Mouse (Mus musculus) B cell, adult (primary cell): ENCODE measurements around the gene Surf4. TPM values are rescaled to one million over a fixed set of nuclear protein-coding genes. Genes with fewer than 3 reads are reported as not detected.

Experiments used
- total RNA-seq: library from RNA; stranded (reverse); gene quantifications from 4 replicates; pipeline ENCODE4 v1.2.4, GENCODE M21; 2023; ENCODE audit not compliant: inconsistent age

Surf4 gene
- total RNA-seq = 58.8 to 67.2 TPM (median 62.0 TPM) in 4 replicates

DNA sequence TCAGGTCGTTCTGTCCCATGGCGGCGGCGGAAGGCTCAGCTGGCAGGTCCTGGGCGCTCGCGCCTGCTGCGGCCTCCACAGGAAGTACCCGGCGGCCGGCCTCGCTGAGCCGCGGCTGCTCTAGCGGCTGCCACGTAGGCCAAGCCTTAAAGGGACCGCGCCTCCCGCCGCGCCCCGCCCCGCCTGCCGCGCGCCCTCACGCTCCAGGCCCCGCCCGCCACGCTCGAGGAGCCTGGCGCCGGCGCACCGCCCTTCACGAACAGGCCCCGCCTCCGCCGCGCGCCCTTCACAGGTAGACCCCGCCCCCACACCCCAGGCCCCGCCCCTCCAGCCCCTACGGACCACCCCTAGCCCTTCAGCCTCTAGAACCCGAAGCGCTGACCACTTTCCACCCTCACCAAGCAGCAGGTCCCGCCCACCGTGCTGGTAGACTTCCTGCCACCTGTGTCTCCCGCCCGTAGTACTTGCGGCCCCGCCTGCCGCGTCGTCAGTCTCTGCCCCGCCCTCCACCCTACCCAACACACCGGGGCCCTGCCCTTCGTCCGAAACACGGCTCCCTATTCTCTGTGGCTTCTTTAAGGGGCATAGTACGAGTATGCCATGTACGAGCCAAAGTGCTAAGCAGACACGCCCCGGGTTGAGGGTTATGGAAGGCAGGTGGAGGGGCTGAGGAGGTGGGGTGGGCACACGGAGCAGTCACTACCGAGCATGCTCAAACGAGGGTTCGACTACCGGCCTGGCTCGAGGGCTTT, at the start of gene Surf4, which contains the start of gene Stkld1:
TSS of gene Surf4 (minus strand) at position 625 of the 752 bp plus-strand sequence.
TSS of gene Stkld1 (plus strand) at position 744 of the 752 bp plus-strand sequence.

DNA sequence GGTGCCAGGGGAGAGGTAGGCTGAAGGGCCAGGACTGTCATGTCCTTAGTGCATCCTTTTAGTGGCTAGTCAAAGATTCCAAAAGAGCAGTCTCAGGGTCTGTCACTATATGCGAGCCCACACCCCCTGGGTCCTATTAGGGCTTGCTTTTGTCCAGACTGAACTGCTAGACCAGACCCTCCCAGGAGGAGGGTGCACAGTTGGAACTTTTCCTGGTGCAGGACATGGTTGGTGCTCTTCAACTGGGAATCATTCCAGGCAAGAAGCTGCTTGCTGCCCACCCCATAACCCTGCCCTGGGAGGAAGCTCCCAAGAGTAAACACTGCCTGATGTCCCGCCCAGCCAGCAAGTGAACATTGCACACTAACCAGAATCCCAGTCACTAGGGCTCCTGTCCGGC, 39.4 kb upstream of the Surf4 start, which contains the start of gene Adamts13:
TSS of gene Adamts13 (plus strand) at position 301 of the 400 bp plus-strand sequence.

DNA sequence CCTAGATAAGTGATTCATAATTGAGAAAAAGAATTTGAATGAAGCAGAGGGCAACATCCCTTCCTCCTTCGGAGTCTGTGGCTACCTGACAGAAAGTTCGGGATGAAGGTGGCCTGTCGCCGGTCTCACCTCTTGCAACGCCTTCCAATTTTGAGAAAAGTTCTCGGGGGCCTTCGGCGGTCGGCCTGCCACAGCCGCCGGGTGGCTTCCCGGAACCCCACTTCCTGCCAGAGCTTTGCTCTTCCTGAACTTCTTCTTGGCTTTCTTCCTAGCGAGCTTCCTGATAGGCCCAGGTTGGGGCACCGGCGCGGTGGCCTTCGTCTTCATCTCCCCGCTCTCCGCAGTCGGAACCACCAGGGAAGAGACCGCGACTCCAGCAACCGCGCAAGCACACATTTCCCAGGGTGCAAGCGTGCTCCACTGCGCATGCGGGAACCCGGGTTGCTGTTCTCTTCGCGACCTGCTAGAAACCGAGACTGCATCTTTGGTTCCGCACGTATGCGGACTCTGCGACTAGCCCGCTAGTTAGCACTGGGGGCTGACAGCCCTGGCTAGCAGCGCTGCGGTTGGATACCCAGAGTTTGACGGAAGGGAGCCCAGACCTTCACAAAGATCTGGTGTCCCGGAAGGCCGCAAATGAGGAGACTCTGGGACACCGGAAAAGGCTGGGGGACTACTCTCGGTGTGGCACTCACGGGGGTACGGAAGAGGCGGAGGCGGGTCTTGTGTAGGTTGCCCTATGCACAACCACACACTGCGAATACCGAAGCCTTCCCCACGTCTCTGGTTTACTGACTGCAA, 30.4 kb upstream of the Surf4 start, which contains the start of gene Rexo4:
TSS of gene Rexo4 (minus strand) at position 464 of the 801 bp plus-strand sequence.

DNA sequence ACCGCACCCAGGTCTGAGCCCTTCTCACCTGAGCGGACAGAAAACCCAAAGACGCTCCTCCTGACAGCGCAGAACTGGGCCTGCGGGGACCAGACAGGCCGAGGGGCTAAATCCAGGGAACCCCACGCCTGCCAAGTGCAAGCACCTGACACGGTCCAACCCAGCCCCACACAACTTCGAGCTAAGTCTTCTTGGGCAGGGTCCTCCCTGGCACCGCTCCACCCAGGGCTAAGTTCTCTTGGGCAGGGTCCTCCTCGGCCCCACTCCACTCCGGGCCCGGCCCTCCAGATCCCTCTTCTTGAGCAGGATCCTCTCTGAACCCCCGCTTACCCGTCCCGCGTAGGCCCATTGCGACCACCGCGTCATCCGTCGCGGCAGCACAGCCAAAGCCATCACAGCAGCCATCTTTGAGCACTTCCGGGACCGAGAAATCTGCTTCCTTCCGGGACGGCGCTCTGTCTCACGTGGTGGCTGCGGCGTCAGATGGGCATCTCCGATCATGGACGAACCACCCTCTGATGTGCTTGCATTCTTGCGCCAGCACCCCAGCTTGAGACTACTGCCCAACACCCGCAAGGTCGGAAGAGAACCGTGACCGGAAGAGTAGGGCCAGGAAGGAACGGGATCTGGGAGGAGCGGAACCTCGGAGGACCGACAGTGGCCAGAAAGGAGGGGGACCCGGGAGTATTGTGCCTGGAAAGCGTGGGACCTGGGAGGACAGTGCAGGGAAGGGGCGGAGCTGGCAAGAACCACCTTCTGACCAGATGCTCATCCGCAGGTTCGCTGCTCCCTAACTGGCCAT, 17.6 kb downstream of the Surf4 start, which contains the start of the genes Surf2 and Surf1:
TSS of gene Surf2 (plus strand) at position 441 of the 802 bp plus-strand sequence.
TSS of gene Surf1 (minus strand) at position 604 of the 802 bp plus-strand sequence.

DNA sequence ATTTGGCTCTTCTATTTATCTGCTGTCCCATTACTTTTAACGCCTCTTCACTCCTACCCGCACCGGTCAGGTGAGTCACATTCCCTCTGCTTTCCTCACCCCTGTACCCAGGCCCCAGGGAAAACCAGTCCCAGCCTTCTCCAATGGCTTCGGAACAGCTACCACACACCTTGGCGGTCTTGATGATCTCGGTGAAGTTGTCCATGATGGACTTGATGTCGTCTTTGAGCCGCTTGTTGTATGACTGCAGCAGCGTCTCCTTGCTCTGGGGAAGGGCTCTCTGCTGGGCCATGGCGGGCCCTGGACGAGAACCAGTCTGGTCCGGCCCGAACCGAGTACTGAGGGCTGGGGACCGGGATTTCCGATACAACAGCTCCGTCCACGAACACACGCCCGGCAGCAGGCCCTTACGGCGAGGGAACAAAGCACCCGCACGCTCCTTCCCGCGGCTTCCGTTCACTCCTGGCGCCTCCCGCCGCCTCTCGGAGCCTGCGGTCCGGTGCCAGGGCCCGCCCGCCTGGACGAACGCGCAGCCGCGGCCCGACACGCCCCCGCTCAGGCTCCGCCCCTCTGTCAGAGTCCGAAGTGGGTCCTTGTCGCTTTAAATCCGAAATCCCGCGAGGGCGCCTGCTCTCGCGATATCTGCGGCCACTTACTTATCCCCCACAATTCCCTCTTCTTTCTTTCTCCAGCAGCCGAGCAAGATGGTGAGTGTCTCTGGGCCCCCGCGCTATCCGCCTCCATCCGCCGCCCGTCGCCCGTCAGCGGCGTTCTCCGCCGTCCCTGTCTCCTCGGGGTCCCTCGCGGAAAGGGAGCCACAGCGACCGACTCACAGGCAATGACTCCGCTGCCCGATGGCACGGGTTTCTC, 23.4 kb downstream of the Surf4 start, which contains the start of the genes Med22 and Rpl7a:
TSS of gene Med22 (minus strand) at position 554 of the 870 bp plus-strand sequence.
TSS of gene Rpl7a (plus strand) at position 641 of the 870 bp plus-strand sequence.

DNA sequence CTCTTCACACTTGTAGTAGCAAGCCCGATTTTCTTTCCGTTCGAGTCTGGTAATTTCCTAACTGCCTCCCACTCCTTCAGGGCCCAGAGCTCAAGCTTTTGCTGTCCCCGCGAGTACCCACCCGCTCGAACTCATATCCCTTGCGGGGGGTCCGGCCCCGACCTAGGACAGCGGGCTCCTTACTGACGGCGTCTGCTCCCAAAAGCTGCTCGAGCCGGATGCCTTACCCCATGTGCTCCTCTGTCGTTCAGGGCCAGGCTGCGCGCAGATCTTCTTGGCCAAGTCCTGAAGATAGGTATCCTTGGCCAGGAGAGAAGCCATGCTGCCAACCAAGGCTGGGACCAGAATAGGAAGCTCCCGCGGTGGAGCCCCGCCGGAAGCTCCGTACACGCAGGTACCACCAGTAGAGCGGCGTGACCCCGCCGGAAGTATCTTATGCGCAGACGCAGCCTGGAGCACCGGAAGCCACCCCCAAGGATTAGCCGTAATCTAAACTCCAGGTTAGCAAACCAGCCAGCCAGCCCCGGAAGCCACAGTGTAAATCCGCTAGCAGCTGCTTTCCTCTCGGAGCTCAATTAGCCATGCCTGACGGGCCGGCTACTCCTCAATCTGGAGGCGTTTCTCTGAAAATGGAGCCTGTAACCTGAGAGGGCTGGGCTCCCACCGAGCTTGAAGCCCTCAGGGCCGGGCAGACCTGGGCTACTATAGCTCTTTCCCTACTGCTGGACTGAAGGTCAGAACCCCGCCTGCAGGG, 31.1 kb downstream of the Surf4 start, which contains the start of gene Surf6:
TSS of gene Surf6 (minus strand) at position 413 of the 754 bp plus-strand sequence.

Other genes starting within 250 kb of the Surf4 start
- not detected in 4 replicates for gene Abo, start 68.9 kb downstream of the Surf4 start, total RNA-seq
- gene Surf6, start 31.0 kb downstream of the Surf4 start, total RNA-seq = 66.0 to 76.3 TPM (median 70.9 TPM) in 4 replicates
- gene Med22, start 23.3 kb downstream of the Surf4 start, total RNA-seq = 14.9 to 18.4 TPM (median 17.2 TPM) in 4 replicates
- 716 to 763 TPM (median 757 TPM) in 4 replicates for gene Rpl7a, start 23.2 kb downstream of the Surf4 start, total RNA-seq
- 45.9 to 55.5 TPM (median 50.3 TPM) in 4 replicates for gene Surf2, start 17.6 kb downstream of the Surf4 start, total RNA-seq
- 55.8 to 77.5 TPM (median 60.0 TPM) in 4 replicates for gene Surf1, start 17.4 kb downstream of the Surf4 start, total RNA-seq
- gene Stkld1, start 119 bp upstream of the Surf4 start, total RNA-seq = not detected in 4 replicates
- gene Rexo4, start 30.5 kb upstream of the Surf4 start, total RNA-seq = 56.8 to 74.9 TPM (median 67.4 TPM) in 4 replicates
- gene Adamts13, start 39.5 kb upstream of the Surf4 start, total RNA-seq = 0.16 TPM in 1 of 4 replicates, not detected in the others
- 36.1 to 44.2 TPM (median 39.9 TPM) in 4 replicates for gene Cacfd1, start 76.0 kb upstream of the Surf4 start, total RNA-seq
- 6.8 to 9.0 TPM (median 8.5 TPM) in 4 replicates for gene Slc2a6, start 94.1 kb upstream of the Surf4 start, total RNA-seq
- not detected in 4 replicates for gene Mymk, start 138.3 kb upstream of the Surf4 start, total RNA-seq
- 1.6 to 5.0 TPM (median 3.4 TPM) in 4 replicates for gene Adamtsl2, start 145.5 kb upstream of the Surf4 start, total RNA-seq
- not detected in 4 replicates for gene Fam163b, start 208.6 kb upstream of the Surf4 start, total RNA-seq
- not detected in 4 replicates for gene Dbh, start 231.3 kb upstream of the Surf4 start, total RNA-seq